Mouse (Mus musculus) limb, embryonic 11.5 days (tissue): Measurements from ENCODE around the gene Prkce. TPM values are rescaled to one million over a fixed set of nuclear protein-coding genes. Genes with fewer than 3 reads are reported as not detected.

Source experiments
- ATAC-seq: fragments of 200-750 bp; cut with Nextera tagmentation; 2 replicates; pipeline ENCODE4 v1.8.0; 2017; ENCODE audit warnings: low read depth; ENCODE audit not compliant: insufficient number of reproducible peaks, low FRiP score, low TSS enrichment
- DNase-seq: peaks from one replicate; pipeline ENCODE4 v3.0.0-alpha.2; 2015; ENCODE audit warnings: low spot score
- H3K27ac ChIP-seq: fragments of 300-500 bp; sonication (generic); replicated peaks from 2 replicates; pipeline ENCODE4 v1.5.1; 2014; ENCODE audit warnings: low read depth, mild to moderate bottlenecking, low read length
- H3K27me3 ChIP-seq: fragments of 300-500 bp; sonication (generic); 2 replicates; pipeline ENCODE4 v1.6.1; 2014; ENCODE audit warnings: mild to moderate bottlenecking, low read length, mixed read lengths; ENCODE audit not compliant: control insufficient read depth, insufficient read depth
- H3K36me3 ChIP-seq: fragments of 300-500 bp; sonication (generic); 2 replicates; pipeline ENCODE4 v1.6.1; 2014; ENCODE audit warnings: mild to moderate bottlenecking, low read length, moderate library complexity, mixed read lengths; ENCODE audit not compliant: control insufficient read depth, insufficient read depth
- H3K4me1 ChIP-seq: fragments of 300-500 bp; sonication (generic); 2 replicates; pipeline ENCODE4 v1.6.1; 2014; ENCODE audit warnings: low read length, mixed read lengths; ENCODE audit not compliant: control insufficient read depth, insufficient read depth
- H3K4me2 ChIP-seq: fragments of 300-500 bp; sonication (generic); 2 replicates; pipeline ENCODE4 v1.6.1; 2014; ENCODE audit warnings: low read depth, mild to moderate bottlenecking, moderate library complexity; ENCODE audit not compliant: severe bottlenecking
- H3K4me3 ChIP-seq: fragments of 300-500 bp; sonication (generic); 2 replicates; pipeline ENCODE4 v1.5.1; 2014; ENCODE audit warnings: low read depth, low read length
- H3K9ac ChIP-seq: fragments of 300-500 bp; sonication (generic); 2 replicates; pipeline ENCODE4 v1.6.1; 2014; ENCODE audit warnings: mild to moderate bottlenecking, low read length
- H3K9me3 ChIP-seq: fragments of 300-500 bp; sonication (generic); 2 replicates; pipeline ENCODE4 v1.6.1; 2016; ENCODE audit warnings: low read length; ENCODE audit not compliant: control insufficient read depth
- WGBS: fragments of 180-500 bp; shearing (Covaris S2); extraction: QIAGEN DNeasy Blood & Tissue Kit; methylation state at CpG from one replicate; pipeline ENCODE4 v1.1.7; 2014; 5-methylcytosine and 5-hydroxymethylcytosine counted together
- polyA plus RNA-seq: library from polyadenylated mRNA; unstranded; fragments of >200 nt; fragmentation: Nextera tagmentation; extraction: Ambion mirVana; gene quantifications from 2 replicates; pipeline ENCODE4 v1.2.1, GENCODE M21; 2014

Prkce gene
- polyA plus RNA-seq, 1 experiment from 2014 or later: 5.1 TPM

DNA sequence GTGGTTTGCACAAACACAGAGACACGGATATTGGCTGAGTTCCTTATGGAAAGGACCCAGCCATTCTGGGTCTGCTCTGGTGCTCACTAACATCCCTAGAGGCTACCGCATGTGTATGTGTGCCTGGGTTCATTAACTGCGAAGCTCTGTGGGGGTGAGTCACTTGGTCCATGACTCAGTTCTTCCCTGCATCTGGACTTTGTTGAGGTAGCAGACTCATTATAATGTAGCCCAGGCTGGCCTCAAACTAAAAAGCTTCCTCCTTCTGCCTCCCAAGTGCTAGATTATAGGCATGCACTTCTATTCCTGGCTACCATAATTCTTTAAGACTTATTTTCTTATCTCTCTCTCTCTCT, 286.7 kb downstream of the Prkce start:
- no peak overlapping the region for H3K4me3 ChIP-seq
- no peaks in the 10 kb centered on the region for H3K36me3 ChIP-seq
- no peak overlapping the region for H3K4me2 ChIP-seq
- H3K27ac ChIP-seq: no peak overlapping the region
- H3K9ac ChIP-seq: no peak overlapping the region
- H3K9me3 ChIP-seq: no peaks in the 10 kb centered on the region
- no peaks in the 10 kb centered on the region for H3K27me3 ChIP-seq
- 86% methylated on average over 3 of the region's 3 CpGs for WGBS
- no peaks in the 10 kb centered on the region for H3K4me1 ChIP-seq
- ATAC-seq (no peak), DNase-seq (no peak)

GRCm38 (mm10) chr17:86456512-86456911, 288.9 kb downstream of the Prkce start:
- 77% methylated on average over 6 of the region's 6 CpGs for whole genome bisulfite sequencing
- Histone ChIP-seq H3K27ac (no peak overlapping the region), H3K4me1 (no peaks in the 10 kb centered on the region), H3K9me3 (no peaks in the 10 kb centered on the region), H3K36me3 (no peaks in the 10 kb centered on the region), H3K9ac (no peak overlapping the region), H3K27me3 (no peaks in the 10 kb centered on the region), H3K4me3 (no peak overlapping the region), H3K4me2 (no peak overlapping the region)
- DNase-seq (no peak), ATAC-seq (no peak)

DNA sequence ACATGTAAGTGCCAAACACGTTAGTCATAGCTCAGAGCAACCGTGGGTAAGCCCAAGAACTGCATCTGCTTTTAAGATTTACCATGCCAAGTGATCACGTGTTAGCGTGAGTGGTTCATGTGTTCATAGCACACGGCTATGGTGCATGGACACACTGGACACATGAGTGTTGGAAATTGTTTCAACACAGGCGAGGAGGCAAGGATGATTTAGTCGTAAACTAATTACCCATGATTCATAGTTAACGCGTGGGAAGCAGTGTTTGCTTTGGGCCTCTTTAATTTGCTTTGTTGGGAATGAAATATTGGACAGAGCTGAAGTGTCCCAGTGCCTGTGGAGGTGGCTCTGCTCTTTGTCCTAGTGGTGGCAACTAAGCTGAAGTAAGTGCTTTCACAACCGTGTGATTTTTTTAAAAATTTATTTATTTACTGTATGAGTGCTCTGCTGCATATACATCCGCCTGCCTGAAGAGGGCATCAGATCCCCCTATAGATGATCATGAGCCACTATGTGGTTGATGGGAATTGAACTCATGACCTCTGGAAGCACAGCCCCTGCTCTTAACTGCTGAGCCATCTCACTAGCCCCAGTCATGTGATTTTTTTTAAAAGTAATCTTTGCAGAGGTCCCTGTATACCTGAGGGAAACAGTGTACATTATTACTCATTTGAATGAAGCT, 290.9 kb downstream of the Prkce start:
- no peak overlapping the region for H3K4me2 ChIP-seq
- no peak overlapping the region for H3K9ac ChIP-seq
- ATAC-seq (no peak), DNase-seq (no peak)
- H3K9me3 ChIP-seq: no peaks in the 10 kb centered on the region
- H3K27me3 ChIP-seq: no peaks in the 10 kb centered on the region
- H3K36me3 ChIP-seq: no peaks in the 10 kb centered on the region
- H3K27ac ChIP-seq: no peak overlapping the region
- no peaks in the 10 kb centered on the region for H3K4me1 ChIP-seq
- 84% methylated on average over 11 of the region's 11 CpGs for WGBS
- no peak overlapping the region for H3K4me3 ChIP-seq

GRCm38 (mm10) chr17:86460645-86461430, 293.3 kb downstream of the Prkce start:
- ATAC-seq (no peak), DNase-seq (no peak)
- H3K9ac ChIP-seq: no peak overlapping the region
- no peaks in the 10 kb centered on the region for H3K27me3 ChIP-seq
- H3K36me3 ChIP-seq: no peaks in the 10 kb centered on the region
- H3K4me2 ChIP-seq: no peak overlapping the region
- 70% methylated on average over 17 of the region's 17 CpGs for WGBS
- H3K4me1 ChIP-seq: no peaks in the 10 kb centered on the region
- H3K9me3 ChIP-seq: no peaks in the 10 kb centered on the region
- no peak overlapping the region for H3K4me3 ChIP-seq
- H3K27ac ChIP-seq: no peak overlapping the region

- no peaks in the 10 kb centered on the region for H3K4me1 ChIP-seq
- 51% methylated on average over 3 of the region's 3 CpGs for WGBS
Observed at GRCm38 (mm10) chr17:86463369-86463768, 295.8 kb downstream of the Prkce start.

DNA sequence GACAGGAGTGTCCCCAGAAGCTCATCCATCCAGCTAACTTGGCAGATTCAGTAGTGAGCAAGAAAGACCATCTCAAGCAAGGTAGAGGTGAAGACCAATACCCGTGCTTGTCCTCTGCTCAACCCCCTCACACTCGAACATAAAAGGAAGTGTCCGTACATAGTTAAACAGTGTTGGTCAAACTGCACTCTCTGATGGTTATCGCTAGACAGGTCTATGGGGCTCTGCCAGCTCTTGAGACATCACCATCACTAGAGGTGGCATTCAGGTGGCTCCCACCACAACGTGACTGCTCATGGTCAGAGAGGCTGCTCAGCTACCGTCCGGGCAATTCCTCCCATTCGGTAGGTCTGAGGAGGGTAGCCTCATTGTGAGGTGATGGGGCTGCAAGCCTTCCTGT, 296.6 kb downstream of the Prkce start:
- H3K4me1 ChIP-seq: 0 out of 2 replicates have a peak, but pooled peaks cover 7% of the 10 kb centered on the region
- DNase-seq (no peak), ATAC-seq (no peak)
- no peak overlapping the region for H3K4me3 ChIP-seq
- no peaks in the 10 kb centered on the region for H3K27me3 ChIP-seq
- H3K36me3 ChIP-seq: no peaks in the 10 kb centered on the region
- no peaks in the 10 kb centered on the region for H3K9me3 ChIP-seq
- WGBS: 92% methylated on average over 8 of the region's 8 CpGs
- H3K27ac ChIP-seq: no peak overlapping the region
- no peak overlapping the region for H3K4me2 ChIP-seq
- H3K9ac ChIP-seq: no peak overlapping the region

More at GRCm38 (mm10) chr17:86463369-86463768, 295.8 kb downstream of the Prkce start:
- Histone ChIP-seq H3K4me3 (no peak overlapping the region), H3K9me3 (no peaks in the 10 kb centered on the region), H3K4me2 (no peak overlapping the region), H3K27ac (no peak overlapping the region), H3K27me3 (no peaks in the 10 kb centered on the region), H3K36me3 (no peaks in the 10 kb centered on the region), H3K9ac (no peak overlapping the region)
- no peak for ATAC-seq
- no peak for DNase-seq

DNA sequence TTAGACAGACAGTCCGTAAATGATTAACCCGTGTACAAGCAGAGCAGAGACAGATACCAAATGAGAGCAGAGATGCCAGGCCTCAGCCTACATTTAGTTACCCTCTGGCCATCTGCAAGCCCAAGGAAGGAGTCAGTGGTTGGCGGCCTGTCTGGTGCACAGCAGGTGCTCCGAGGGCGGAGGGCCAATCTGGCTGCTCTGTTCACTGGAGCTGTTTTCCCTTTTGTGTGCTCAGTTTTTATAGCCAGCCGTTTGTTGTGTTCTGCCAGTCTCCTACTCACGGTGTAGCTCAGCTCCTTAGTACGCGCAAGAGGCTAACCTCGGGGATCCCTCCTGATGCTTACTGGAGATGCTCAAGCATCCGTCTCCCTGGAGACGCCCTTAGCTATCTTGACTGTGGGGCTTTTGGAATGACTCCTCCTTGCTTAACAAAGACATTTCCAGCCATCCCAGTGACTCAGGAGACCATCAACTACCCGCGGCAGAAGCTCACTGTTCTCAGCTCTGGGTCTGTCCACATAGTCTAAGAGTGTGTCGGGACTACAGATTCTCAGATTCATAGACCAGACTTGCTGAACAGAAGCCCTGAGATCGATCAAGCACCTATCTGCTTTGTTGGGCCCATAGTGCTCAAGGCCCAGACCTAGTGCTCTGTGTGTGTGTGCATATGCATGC, 297.2 kb downstream of the Prkce start:
- no peak overlapping the region for H3K9ac ChIP-seq
- 74% methylated on average over 16 of the region's 16 CpGs for WGBS
- ATAC-seq: no peak
- no peak overlapping the region for H3K4me3 ChIP-seq
- H3K36me3 ChIP-seq: no peaks in the 10 kb centered on the region
- H3K27ac ChIP-seq: no peak overlapping the region
- 0 out of 2 replicates have a peak, but pooled peaks cover 7% of the 10 kb centered on the region for H3K4me1 ChIP-seq
- no peak for DNase-seq
- H3K27me3 ChIP-seq: no peaks in the 10 kb centered on the region
- H3K9me3 ChIP-seq: no peaks in the 10 kb centered on the region
- no peak overlapping the region for H3K4me2 ChIP-seq

- ATAC-seq: no peak
- no peak overlapping the region for H3K9ac ChIP-seq
Observed at GRCm38 (mm10) chr17:86465865-86466264, 298.3 kb downstream of the Prkce start.

More at GRCm38 (mm10) chr17:86465865-86466264, 298.3 kb downstream of the Prkce start:
- no peak for DNase-seq
- Histone ChIP-seq H3K9me3 (no peaks in the 10 kb centered on the region), H3K36me3 (no peaks in the 10 kb centered on the region), H3K4me1 (0 out of 2 replicates have a peak, but pooled peaks cover 7% of the 10 kb centered on the region), H3K4me3 (no peak overlapping the region), H3K27me3 (no peaks in the 10 kb centered on the region), H3K27ac (no peak overlapping the region), H3K4me2 (no peak overlapping the region)
- 86% methylated on average over 13 of the region's 13 CpGs for WGBS
